Mouse (Mus musculus) heart, embryonic 10.5 days (tissue): ENCODE measurements around the gene Mttp. TPM values are rescaled to one million over a fixed set of nuclear protein-coding genes. Genes with fewer than 3 reads are reported as not detected.

Source experiments
- DNase-seq: peaks from one replicate; pipeline ENCODE4 v3.0.0-alpha.2; 2017; ENCODE audit warnings: low spot score
- H3K27ac ChIP-seq: fragments of 300-500 bp; sonication (generic); 2 replicates; pipeline ENCODE4 v1.5.1; 2016; ENCODE audit warnings: mild to moderate bottlenecking
- H3K27me3 ChIP-seq: fragments of 300-500 bp; sonication (generic); 2 replicates; pipeline ENCODE4 v1.6.1; 2016; ENCODE audit warnings: mild to moderate bottlenecking; ENCODE audit not compliant: poor library complexity, insufficient read depth, severe bottlenecking
- H3K36me3 ChIP-seq: fragments of 300-500 bp; sonication (generic); 2 replicates; pipeline ENCODE4 v1.6.1; 2016; ENCODE audit warnings: mild to moderate bottlenecking, moderate library complexity
- H3K4me1 ChIP-seq: fragments of 300-500 bp; sonication (generic); 2 replicates; pipeline ENCODE4 v1.6.1; 2016; ENCODE audit warnings: mild to moderate bottlenecking
- H3K4me3 ChIP-seq: fragments of 300-500 bp; sonication (generic); 2 replicates; pipeline ENCODE4 v1.5.1; 2016; ENCODE audit warnings: mild to moderate bottlenecking, moderate library complexity
- H3K9me3 ChIP-seq: fragments of 300-500 bp; sonication (generic); 2 replicates; pipeline ENCODE4 v1.6.1; 2016; ENCODE audit warnings: mild to moderate bottlenecking, moderate library complexity
- WGBS: fragments of 180-500 bp; shearing (Covaris S2); methylation state at CpG from one replicate; pipeline ENCODE4 v1.1.7; 2016; 5-methylcytosine and 5-hydroxymethylcytosine counted together
- polyA plus RNA-seq: library from polyadenylated mRNA; unstranded; fragments of >200 nt; fragmentation: Nextera tagmentation; extraction: Ambion mirVana; gene quantifications from 2 replicates; pipeline ENCODE4 v1.2.1, GENCODE M21; 2016

Gene Mttp
- polyA plus RNA-seq, 1 experiment from 2014 or later: 19.0 TPM

GRCm38 (mm10) chr3:138058226-138058625 lies 86.5 kb downstream of the Mttp start:
- whole genome bisulfite sequencing: 61% methylated on average over 4 of the region's 4 CpGs
- no peaks in the 10 kb centered on the region for H3K36me3 ChIP-seq
- no peak for DNase-seq
- no peak overlapping the region for H3K4me3 ChIP-seq
- no peaks in the 10 kb centered on the region for H3K27me3 ChIP-seq
- peaks cover 36% of the 10 kb centered on the region for H3K4me1 ChIP-seq
- H3K27ac ChIP-seq: no peak overlapping the region
- H3K9me3 ChIP-seq: no peaks in the 10 kb centered on the region

GRCm38 (mm10) chr3:138056976-138057375 lies 87.8 kb downstream of the Mttp start:
- no peaks in the 10 kb centered on the region for H3K27me3 ChIP-seq

GRCm38 (mm10) chr3:138053969-138054368 lies 90.8 kb downstream of the Mttp start:
- Histone ChIP-seq H3K27ac (peak overlapping the region; percentile 91), H3K36me3 (no peaks in the 10 kb centered on the region), H3K4me1 (peaks cover 33% of the 10 kb centered on the region), H3K9me3 (no peaks in the 10 kb centered on the region), H3K27me3 (no peaks in the 10 kb centered on the region), H3K4me3 (peak overlapping the region; percentile 15; the same call in 1 of the 2 replicates)
- peak; percentile 86 for DNase-seq
- 12% methylated on average over 4 of the region's 4 CpGs for WGBS

More at GRCm38 (mm10) chr3:138056976-138057375, 87.8 kb downstream of the Mttp start:
- H3K4me3 ChIP-seq: no peak overlapping the region
- DNase-seq: no peak
- peak overlapping the region; percentile 31 for H3K27ac ChIP-seq
- H3K9me3 ChIP-seq: no peaks in the 10 kb centered on the region
- H3K4me1 ChIP-seq: peaks cover 40% of the 10 kb centered on the region
- 70% methylated on average over 7 of the region's 7 CpGs for WGBS
- H3K36me3 ChIP-seq: no peaks in the 10 kb centered on the region

GRCm38 (mm10) chr3:138051431-138051830 lies 93.3 kb downstream of the Mttp start:
- Histone ChIP-seq H3K9me3 (no peaks in the 10 kb centered on the region), H3K4me3 (no peak overlapping the region), H3K36me3 (no peaks in the 10 kb centered on the region), H3K4me1 (peaks cover 25% of the 10 kb centered on the region), H3K27me3 (no peaks in the 10 kb centered on the region), H3K27ac (0 out of 2 replicates have a peak overlapping the region, but pooled peaks have one; percentile 19)
- no peak for DNase-seq
- 73% methylated on average over 3 of the region's 3 CpGs for WGBS

GRCm38 (mm10) chr3:138050772-138051171 lies 94.0 kb downstream of the Mttp start:
- 66% methylated on average over 11 of the region's 11 CpGs for WGBS
- Histone ChIP-seq H3K36me3 (no peaks in the 10 kb centered on the region), H3K27ac (0 out of 2 replicates have a peak overlapping the region, but pooled peaks have one; percentile 19), H3K4me3 (no peak overlapping the region), H3K9me3 (no peaks in the 10 kb centered on the region), H3K27me3 (no peaks in the 10 kb centered on the region), H3K4me1 (peaks cover 25% of the 10 kb centered on the region)
- no peak for DNase-seq

- no peak overlapping the region for H3K27ac ChIP-seq
- 85% methylated on average over 6 of the region's 6 CpGs for WGBS
- DNase-seq: no peak
- no peak overlapping the region for H3K4me3 ChIP-seq
- peaks cover 20% of the 10 kb centered on the region for H3K4me1 ChIP-seq
- no peaks in the 10 kb centered on the region for H3K27me3 ChIP-seq
- no peaks in the 10 kb centered on the region for H3K36me3 ChIP-seq
- H3K9me3 ChIP-seq: no peaks in the 10 kb centered on the region
These were observed 95.2 kb downstream of the Mttp start for GRCm38 (mm10) chr3:138049555-138049954.

GRCm38 (mm10) chr3:138043316-138043715 lies 101.5 kb downstream of the Mttp start:
- Histone ChIP-seq H3K9me3 (no peaks in the 10 kb centered on the region), H3K27me3 (no peaks in the 10 kb centered on the region), H3K27ac (0 out of 2 replicates have a peak overlapping the region, but pooled peaks have one; percentile 22), H3K4me1 (peaks cover 3% of the 10 kb centered on the region; the same call in 1 of the 2 replicates), H3K4me3 (no peak overlapping the region), H3K36me3 (no peaks in the 10 kb centered on the region)
- 81% methylated on average over 7 of the region's 7 CpGs for WGBS
- DNase-seq: no peak

- Histone ChIP-seq H3K36me3 (no peaks in the 10 kb centered on the region), H3K4me3 (no peak overlapping the region), H3K27me3 (no peaks in the 10 kb centered on the region), H3K4me1 (peaks cover 3% of the 10 kb centered on the region; the same call in 1 of the 2 replicates), H3K27ac (peak overlapping the region; percentile 52; the same call in 1 of the 2 replicates), H3K9me3 (no peaks in the 10 kb centered on the region)
- 67% methylated on average over 3 of the region's 3 CpGs for WGBS
- DNase-seq: no peak
These were observed 103.0 kb downstream of the Mttp start for GRCm38 (mm10) chr3:138041591-138042301.

- 66% methylated on average over 2 of the region's 2 CpGs for WGBS
- no peak for DNase-seq
- Histone ChIP-seq H3K4me3 (no peak overlapping the region), H3K4me1 (peaks cover 3% of the 10 kb centered on the region; the same call in 1 of the 2 replicates), H3K9me3 (no peaks in the 10 kb centered on the region), H3K36me3 (no peaks in the 10 kb centered on the region), H3K27me3 (no peaks in the 10 kb centered on the region), H3K27ac (no peak overlapping the region)
These were observed 103.8 kb downstream of the Mttp start for GRCm38 (mm10) chr3:138040938-138041337.

Other genes starting within 250 kb of the Mttp start
- 99.2 and 100 TPM in 2 replicates for gene Lamtor3, start 226.5 kb downstream of the Mttp start, polyA plus RNA-seq
- gene Dapp1, start 163.4 kb downstream of the Mttp start, polyA plus RNA-seq: 8.7 and 9.3 TPM in 2 replicates
- gene 1110002E22Rik, start 79.9 kb downstream of the Mttp start, polyA plus RNA-seq: 3.2 and 6.8 TPM in 2 replicates
- gene Gm5105, start 77.6 kb downstream of the Mttp start, polyA plus RNA-seq: 0.20 TPM in 1 of 2 replicates, not detected in the other
- 12.7 and 13.7 TPM in 2 replicates for gene Trmt10a, start 1.5 kb downstream of the Mttp start, polyA plus RNA-seq
- gene 4930579F01Rik, start 48.9 kb upstream of the Mttp start, polyA plus RNA-seq: not detected in 2 replicates
- 0.19 TPM in 1 of 2 replicates, not detected in the other for gene Adh7, start 72.8 kb upstream of the Mttp start, polyA plus RNA-seq
- gene Adh1, start 116.0 kb upstream of the Mttp start, polyA plus RNA-seq: 0.99 and 1.0 TPM in 2 replicates
- 0.17 TPM in 1 of 2 replicates, not detected in the other for gene Adh6a, start 168.3 kb upstream of the Mttp start, polyA plus RNA-seq
- gene Adh6b, start 196.8 kb upstream of the Mttp start, polyA plus RNA-seq: 1.7 and 2.9 TPM in 2 replicates